Mouse (Mus musculus) neural tube, embryonic 14.5 days (tissue): ENCODE data around the gene Dscam. TPM values are rescaled to one million over a fixed set of nuclear protein-coding genes. Genes with fewer than 3 reads are reported as not detected.

Source experiments
- ATAC-seq: fragments of 200-750 bp; cut with Nextera tagmentation; 2 replicates; pipeline ENCODE4 v1.8.0; 2017; ENCODE audit warnings: low read depth, mild to moderate bottlenecking, moderate TSS enrichment, moderate library complexity
- H3K27ac ChIP-seq: fragments of 300-500 bp; sonication (generic); 2 replicates; pipeline ENCODE4 v1.5.1; 2014; ENCODE audit warnings: low read depth, mild to moderate bottlenecking, control low read depth, low read length, moderate library complexity, mixed read lengths
- H3K27me3 ChIP-seq: fragments of 300-500 bp; sonication (generic); 2 replicates; pipeline ENCODE4 v1.6.1; 2014; ENCODE audit warnings: low read length; ENCODE audit not compliant: control insufficient read depth, insufficient read depth
- H3K36me3 ChIP-seq: fragments of 300-500 bp; sonication (generic); 2 replicates; pipeline ENCODE4 v1.6.1; 2014; ENCODE audit warnings: low read length, mixed read lengths; ENCODE audit not compliant: control insufficient read depth, insufficient read depth
- H3K4me1 ChIP-seq: fragments of 300-500 bp; sonication (generic); 2 replicates; pipeline ENCODE4 v1.6.1; 2014; ENCODE audit warnings: low read length; ENCODE audit not compliant: control insufficient read depth, insufficient read depth
- H3K4me2 ChIP-seq: fragments of 300-500 bp; sonication (generic); 2 replicates; pipeline ENCODE4 v1.6.1; 2014; ENCODE audit warnings: mild to moderate bottlenecking, low read depth, low read length, control low read depth
- H3K4me3 ChIP-seq: fragments of 300-500 bp; sonication (generic); 2 replicates; pipeline ENCODE4 v1.5.1; 2014; ENCODE audit warnings: low read depth, low read length, control low read depth, mixed read lengths
- H3K9ac ChIP-seq: fragments of 300-500 bp; sonication (generic); replicated peaks from 2 replicates; pipeline ENCODE4 v1.6.1; 2014; ENCODE audit warnings: low read depth, mild to moderate bottlenecking, control low read depth, low read length, mixed read lengths
- H3K9me3 ChIP-seq: fragments of 300-500 bp; sonication (generic); 2 replicates; pipeline ENCODE4 v1.6.1; 2016; ENCODE audit warnings: low read length; ENCODE audit not compliant: control insufficient read depth
- WGBS: fragments of 180-500 bp; shearing (Covaris S2); extraction: QIAGEN DNeasy Blood & Tissue Kit; methylation state at CpG from one replicate; pipeline ENCODE4 v1.1.7; 2014; 5-methylcytosine and 5-hydroxymethylcytosine counted together
- polyA plus RNA-seq: library from polyadenylated mRNA; unstranded; fragments of >200 nt; fragmentation: Nextera tagmentation; extraction: Ambion mirVana; gene quantifications from 2 replicates; pipeline ENCODE4 v1.2.1, GENCODE M21; 2014

Dscam gene
- polyA plus RNA-seq, 1 experiment from 2014 or later, result 19.9 TPM

DNA sequence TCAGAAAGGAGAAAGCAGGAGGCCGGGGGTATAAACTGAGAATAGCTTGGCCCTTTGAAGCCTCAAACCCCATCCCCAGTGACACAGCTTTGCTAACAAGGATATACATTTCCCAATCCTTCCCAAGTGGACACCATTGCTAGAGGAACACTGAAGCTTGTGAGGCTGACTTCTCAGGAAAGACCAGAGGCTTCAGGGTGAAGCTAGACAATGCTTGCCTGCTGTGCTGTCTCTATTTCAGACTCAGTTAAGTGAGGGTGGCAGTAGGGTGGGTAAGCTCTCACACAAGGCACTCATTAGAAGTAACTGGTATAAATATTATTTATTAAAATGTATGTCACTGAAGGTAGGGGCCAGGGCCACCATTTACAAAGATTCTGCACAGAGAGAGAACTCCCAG lies 502.1 kb downstream of the Dscam start:
- no peaks in the 10 kb centered on the region for H3K9me3 ChIP-seq

DNA sequence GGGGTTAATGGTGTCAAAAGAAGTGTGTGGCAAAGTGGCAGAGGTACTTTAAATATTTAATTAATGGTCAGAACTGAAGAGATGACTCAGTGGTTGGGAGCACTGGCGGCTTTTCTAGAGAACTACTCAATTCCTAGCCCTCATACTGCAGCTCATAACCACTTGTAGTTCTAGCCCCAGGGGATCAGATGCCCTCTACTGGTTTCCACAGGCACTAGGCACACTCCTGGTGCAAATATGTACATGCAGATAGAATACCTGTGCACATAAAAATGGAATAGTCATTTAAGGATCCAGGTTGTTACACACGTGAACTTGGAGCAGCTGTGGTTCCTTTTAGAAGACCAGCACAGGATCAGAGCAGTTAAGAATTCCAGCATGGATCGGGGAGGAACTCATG lies 509.5 kb downstream of the Dscam start:
- H3K36me3 ChIP-seq, result no peaks in the 10 kb centered on the region
- WGBS, result 81% methylated on average over 3 of the region's 3 CpGs

More for the DNA sequence above, 502.1 kb downstream of the Dscam start:
- no peaks in the 10 kb centered on the region for H3K27me3 ChIP-seq
- no peak overlapping the region for H3K9ac ChIP-seq
- no peak for ATAC-seq
- 89% methylated on average over 1 of the region's 1 CpGs for WGBS
- H3K4me2 ChIP-seq, result no peak overlapping the region
- peaks cover 2% of the 10 kb centered on the region; the same call in 1 of the 2 replicates for H3K4me1 ChIP-seq
- H3K36me3 ChIP-seq, result no peaks in the 10 kb centered on the region
- H3K4me3 ChIP-seq, result no peak overlapping the region
- H3K27ac ChIP-seq, result no peak overlapping the region

DNA sequence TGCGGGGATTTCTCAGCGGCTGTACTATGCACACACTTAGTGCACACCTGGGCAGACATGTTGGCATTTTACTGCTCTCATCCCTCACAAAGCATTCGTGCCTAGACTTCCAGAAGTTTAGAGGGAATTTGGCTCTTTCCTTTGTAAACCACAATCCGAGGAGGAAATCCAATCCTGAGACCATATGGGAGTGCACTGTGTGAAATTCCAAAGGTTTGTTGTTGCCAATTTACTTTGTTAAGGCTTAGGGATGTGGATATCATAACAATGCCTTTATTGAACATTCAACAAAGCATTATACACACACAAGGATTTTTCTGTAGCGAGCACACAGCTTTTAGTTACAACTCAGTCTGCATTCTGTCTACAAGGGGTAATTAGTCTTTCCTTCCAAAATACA lies 511.3 kb downstream of the Dscam start:
- WGBS, result 71% methylated on average over 5 of the region's 5 CpGs
- Histone ChIP-seq H3K4me3 (no peak overlapping the region), H3K9ac (no peak overlapping the region)

More for the DNA sequence above, 509.5 kb downstream of the Dscam start:
- Histone ChIP-seq H3K9ac (no peak overlapping the region), H3K4me3 (no peak overlapping the region), H3K27me3 (no peaks in the 10 kb centered on the region), H3K4me1 (no peaks in the 10 kb centered on the region), H3K4me2 (no peak overlapping the region), H3K9me3 (no peaks in the 10 kb centered on the region), H3K27ac (no peak overlapping the region)
- no peak for ATAC-seq

DNA sequence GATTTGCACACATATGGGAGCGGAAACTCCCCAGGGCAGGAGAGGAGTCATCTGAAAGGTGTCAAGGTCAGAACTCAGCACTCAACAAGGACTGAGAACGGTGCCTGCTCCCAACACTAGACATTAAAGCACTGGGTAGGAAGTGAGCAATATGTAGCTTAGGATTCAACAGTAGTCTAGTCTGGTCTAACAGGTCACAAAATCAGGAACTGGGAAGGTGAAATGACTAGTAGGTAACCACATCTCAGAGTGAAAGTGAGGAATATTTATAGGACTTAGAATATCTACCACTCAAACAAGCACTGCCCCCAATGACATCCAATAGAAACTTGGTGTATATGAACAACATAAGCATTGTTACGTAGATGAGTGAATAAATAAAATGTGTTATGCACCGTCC lies 515.0 kb downstream of the Dscam start:
- Histone ChIP-seq H3K27me3 (no peaks in the 10 kb centered on the region), H3K4me2 (no peak overlapping the region), H3K27ac (no peak overlapping the region), H3K9ac (no peak overlapping the region), H3K4me1 (no peaks in the 10 kb centered on the region), H3K36me3 (no peaks in the 10 kb centered on the region), H3K9me3 (no peaks in the 10 kb centered on the region), H3K4me3 (no peak overlapping the region)
- WGBS, result 93% methylated on average over 4 of the region's 4 CpGs
- ATAC-seq, result no peak

More for the DNA sequence above, 511.3 kb downstream of the Dscam start:
- no peaks in the 10 kb centered on the region for H3K36me3 ChIP-seq
- H3K27ac ChIP-seq, result no peak overlapping the region
- H3K4me1 ChIP-seq, result no peaks in the 10 kb centered on the region
- no peaks in the 10 kb centered on the region for H3K27me3 ChIP-seq
- no peak overlapping the region for H3K4me2 ChIP-seq
- H3K9me3 ChIP-seq, result no peaks in the 10 kb centered on the region
- ATAC-seq, result no peak

DNA sequence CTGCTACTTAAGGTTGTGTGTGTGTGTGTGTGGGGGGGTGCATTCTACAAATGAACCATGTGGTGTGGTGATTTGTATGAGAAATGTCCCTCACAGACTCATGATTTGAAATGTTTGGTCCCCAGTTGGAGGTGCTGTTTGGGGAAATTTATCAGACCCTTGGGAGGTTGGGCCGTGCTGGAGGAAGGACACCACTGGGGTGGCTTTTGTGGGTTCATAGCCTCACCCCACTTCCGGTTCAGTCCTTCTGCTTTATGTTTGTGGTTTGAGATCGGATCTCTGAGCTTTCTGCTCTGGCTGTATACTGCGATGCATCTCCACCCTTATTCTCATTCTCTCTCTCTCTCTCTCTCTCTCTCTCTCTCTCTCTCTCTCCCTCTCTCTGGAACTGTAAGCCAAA lies 516.5 kb downstream of the Dscam start:
- WGBS, result 93% methylated on average over 4 of the region's 4 CpGs
- H3K27ac ChIP-seq, result no peak overlapping the region
- H3K4me3 ChIP-seq, result no peak overlapping the region
- no peak overlapping the region for H3K9ac ChIP-seq
- H3K9me3 ChIP-seq, result no peaks in the 10 kb centered on the region
- no peaks in the 10 kb centered on the region for H3K4me1 ChIP-seq
- ATAC-seq, result no peak
- H3K4me2 ChIP-seq, result no peak overlapping the region
- no peaks in the 10 kb centered on the region for H3K36me3 ChIP-seq
- H3K27me3 ChIP-seq, result no peaks in the 10 kb centered on the region

DNA sequence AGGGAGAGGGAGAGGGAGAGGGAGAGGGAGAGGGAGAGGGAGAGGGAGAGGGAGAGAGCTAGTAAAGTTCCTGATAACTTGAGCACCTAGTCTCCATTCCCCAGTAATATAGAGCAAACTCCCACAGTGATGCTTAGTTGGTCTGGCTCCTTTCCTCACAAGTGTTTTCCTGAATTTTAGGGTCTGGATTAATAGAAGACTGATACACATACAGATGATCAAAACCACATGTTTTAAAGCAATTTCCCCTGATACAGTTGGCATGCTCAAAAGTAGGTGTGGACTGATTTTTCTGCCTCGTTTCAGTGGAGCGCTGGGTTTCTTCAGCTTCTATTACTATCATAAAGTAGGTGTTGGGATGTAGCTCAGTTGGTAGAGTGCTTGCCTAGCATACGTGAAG lies 519.1 kb downstream of the Dscam start:
- H3K4me3 ChIP-seq, result no peak overlapping the region
- H3K9me3 ChIP-seq, result no peaks in the 10 kb centered on the region
- no peak for ATAC-seq
- 92% methylated on average over 3 of the region's 3 CpGs for WGBS
- H3K4me1 ChIP-seq, result no peaks in the 10 kb centered on the region
- no peak overlapping the region for H3K4me2 ChIP-seq
- H3K36me3 ChIP-seq, result no peaks in the 10 kb centered on the region
- H3K27me3 ChIP-seq, result no peaks in the 10 kb centered on the region
- H3K9ac ChIP-seq, result no peak overlapping the region
- no peak overlapping the region for H3K27ac ChIP-seq

DNA sequence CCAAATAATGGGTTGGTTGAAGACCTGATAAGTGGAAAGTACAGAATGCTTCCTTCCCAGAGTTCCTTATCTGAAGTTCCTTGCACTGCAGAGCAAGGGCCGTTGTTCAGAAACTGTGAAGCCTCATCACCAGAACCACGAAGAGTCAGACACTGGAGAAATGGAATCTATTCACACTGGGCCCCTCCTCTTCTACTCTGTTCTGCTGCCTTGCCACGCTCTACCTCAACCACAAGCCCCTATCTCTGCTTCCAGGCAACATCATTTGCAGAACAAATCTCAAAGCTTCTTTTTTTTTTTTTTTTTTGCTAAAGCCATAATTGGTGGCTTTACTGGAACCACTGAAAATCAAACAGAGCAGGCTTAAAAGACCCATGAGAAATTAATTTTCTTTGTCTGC lies 530.5 kb downstream of the Dscam start:
- H3K27me3 ChIP-seq, result no peaks in the 10 kb centered on the region
- no peak overlapping the region for H3K4me2 ChIP-seq
- no peak overlapping the region for H3K4me3 ChIP-seq
- H3K9me3 ChIP-seq, result no peaks in the 10 kb centered on the region
- H3K36me3 ChIP-seq, result 0 out of 2 replicates have a peak, but pooled peaks cover 14% of the 10 kb centered on the region
- no peaks in the 10 kb centered on the region for H3K4me1 ChIP-seq
- no peak overlapping the region for H3K9ac ChIP-seq
- no peak overlapping the region for H3K27ac ChIP-seq
- ATAC-seq, result no peak
- 83% methylated on average over 3 of the region's 3 CpGs for WGBS

DNA sequence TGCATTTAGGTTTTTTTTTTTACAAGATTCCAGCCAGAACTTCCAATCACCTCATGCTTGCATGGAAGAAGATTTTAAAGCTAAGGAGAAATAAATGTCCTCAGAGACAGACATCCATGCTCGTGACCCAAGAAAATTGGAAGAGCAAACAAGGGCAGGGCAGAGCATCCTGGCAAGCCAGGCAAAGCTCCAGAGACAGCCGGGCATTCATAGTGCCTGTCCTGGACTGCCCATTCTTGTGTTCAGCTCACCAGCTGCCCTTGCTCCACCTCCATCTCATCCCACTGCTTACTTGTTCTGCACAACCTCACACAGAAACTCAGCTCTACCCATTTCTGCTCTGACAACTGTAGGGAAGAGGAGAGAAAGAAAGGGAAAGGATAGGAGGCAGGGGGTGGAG lies 534.6 kb downstream of the Dscam start:
- H3K27ac ChIP-seq, result no peak overlapping the region

DNA sequence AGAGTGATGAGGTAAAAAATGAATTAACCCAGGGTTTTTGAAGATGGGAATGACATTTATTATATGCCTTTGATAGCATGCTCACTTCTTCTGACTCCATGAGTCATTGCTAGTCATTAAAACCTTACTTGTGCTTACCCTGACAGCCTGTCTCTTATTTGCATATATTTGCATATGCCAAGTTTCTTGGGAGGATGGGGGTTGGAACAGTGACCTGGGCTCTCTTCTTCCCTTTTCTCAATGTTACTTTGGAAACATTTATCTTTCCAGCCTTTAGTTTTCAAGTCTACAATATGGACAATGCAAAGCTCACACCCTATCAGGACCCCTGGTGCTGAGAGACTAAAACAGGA lies 535.8 kb downstream of the Dscam start:
- no peaks in the 10 kb centered on the region for H3K27me3 ChIP-seq
- H3K9me3 ChIP-seq, result no peaks in the 10 kb centered on the region
- no peak overlapping the region for H3K9ac ChIP-seq
- H3K4me1 ChIP-seq, result no peaks in the 10 kb centered on the region
- no peak overlapping the region for H3K27ac ChIP-seq
- no peak overlapping the region for H3K4me3 ChIP-seq
- H3K36me3 ChIP-seq, result no peaks in the 10 kb centered on the region
- H3K4me2 ChIP-seq, result no peak overlapping the region
- no peak for ATAC-seq

More for the DNA sequence above, 534.6 kb downstream of the Dscam start:
- H3K36me3 ChIP-seq, result no peaks in the 10 kb centered on the region
- ATAC-seq, result no peak
- no peaks in the 10 kb centered on the region for H3K27me3 ChIP-seq
- no peak overlapping the region for H3K4me3 ChIP-seq
- H3K9me3 ChIP-seq, result no peaks in the 10 kb centered on the region
- H3K4me1 ChIP-seq, result no peaks in the 10 kb centered on the region
- no peak overlapping the region for H3K4me2 ChIP-seq
- H3K9ac ChIP-seq, result no peak overlapping the region
- 82% methylated on average over 2 of the region's 2 CpGs for WGBS
